Mouse (Mus musculus) right cerebral cortex, postnatal 4 days (tissue): ENCODE data around the gene Mars.

ENCODE experiments used
- DNase-seq: peaks from one replicate; pipeline ENCODE4 v3.0.0-alpha.2; 2022

Mars gene

GRCm38 (mm10) chr10:127284724-127285500, 26.7 kb downstream of the Mars start:
- no peak for DNase-seq

GRCm38 (mm10) chr10:127284105-127284622, 27.4 kb downstream of the Mars start:
- no peak for DNase-seq

- DNase-seq, result no peak
Measured at GRCm38 (mm10) chr10:127282620-127283215, 28.9 kb downstream of the Mars start.

- no peak for DNase-seq
Measured at GRCm38 (mm10) chr10:127281316-127281715, 30.3 kb downstream of the Mars start.

- no peak for DNase-seq
Measured at GRCm38 (mm10) chr10:127279730-127280129, 31.9 kb downstream of the Mars start.

GRCm38 (mm10) chr10:127274261-127275022, 37.1 kb downstream of the Mars start:
- DNase-seq, result no peak

GRCm38 (mm10) chr10:127272371-127272770, 39.2 kb downstream of the Mars start:
- no peak for DNase-seq

- DNase-seq, result no peak
Measured at GRCm38 (mm10) chr10:127269884-127270283, 41.7 kb downstream of the Mars start.

- no peak for DNase-seq
Measured at GRCm38 (mm10) chr10:127269036-127269435, 42.5 kb downstream of the Mars start.

- DNase-seq, result no peak
Measured at GRCm38 (mm10) chr10:127268401-127268800, 43.2 kb downstream of the Mars start.

GRCm38 (mm10) chr10:127267318-127267717, 44.3 kb downstream of the Mars start:
- DNase-seq, result no peak

GRCm38 (mm10) chr10:127266112-127267091, 45.2 kb downstream of the Mars start, which contains the start of gene Dctn2:
Dctn2 (plus strand) TSS chr10:127266368.
- DNase-seq, result peak; percentile 88

- no peak for DNase-seq
Measured at GRCm38 (mm10) chr10:127265727-127266111, 45.9 kb downstream of the Mars start.

- DNase-seq, result no peak
Measured at GRCm38 (mm10) chr10:127264971-127265370, 46.6 kb downstream of the Mars start.

- no peak for DNase-seq
Measured at GRCm38 (mm10) chr10:127264336-127264735, 47.2 kb downstream of the Mars start.

GRCm38 (mm10) chr10:127263631-127264030, 48.0 kb downstream of the Mars start:
- no peak for DNase-seq

- DNase-seq, result peak; percentile 76
Measured at GRCm38 (mm10) chr10:127262548-127263398, 48.8 kb downstream of the Mars start, which contains the start of gene Kif5a. Kif5a (minus strand) TSS chr10:127263348.

GRCm38 (mm10) chr10:127261706-127262547, 49.7 kb downstream of the Mars start:
- DNase-seq, result no peak

- DNase-seq, result no peak
Measured at GRCm38 (mm10) chr10:127258489-127258888, 53.1 kb downstream of the Mars start.

GRCm38 (mm10) chr10:127257790-127258189, 53.8 kb downstream of the Mars start:
- DNase-seq, result no peak
